Mouse (Mus musculus): Measurements from ENCODE around the gene Spp2.

Gene Spp2

DNA sequence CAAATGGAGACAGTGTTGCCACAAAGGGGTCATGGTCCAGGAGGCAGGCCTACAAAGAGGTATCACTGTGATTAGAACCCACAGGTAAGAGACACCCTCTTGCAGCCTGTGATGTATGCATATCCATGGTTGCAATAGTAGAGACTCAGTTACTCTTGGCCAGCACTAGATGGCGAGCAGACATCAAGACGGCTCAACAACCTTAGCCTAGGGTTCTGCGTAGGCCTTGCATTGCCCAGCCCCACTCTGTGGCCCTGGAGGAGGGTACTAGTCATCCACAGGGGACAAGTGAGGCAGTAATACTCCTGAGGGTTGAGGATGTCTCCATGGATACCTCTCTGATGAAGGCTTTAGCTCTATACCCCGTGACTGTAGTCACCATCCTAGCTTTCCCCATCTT, 59.0 kb downstream of the Spp2 start:
- no peak for DNase-seq (ENCODE audit: extremely low read depth, insufficient read length, low spot score)

DNA sequence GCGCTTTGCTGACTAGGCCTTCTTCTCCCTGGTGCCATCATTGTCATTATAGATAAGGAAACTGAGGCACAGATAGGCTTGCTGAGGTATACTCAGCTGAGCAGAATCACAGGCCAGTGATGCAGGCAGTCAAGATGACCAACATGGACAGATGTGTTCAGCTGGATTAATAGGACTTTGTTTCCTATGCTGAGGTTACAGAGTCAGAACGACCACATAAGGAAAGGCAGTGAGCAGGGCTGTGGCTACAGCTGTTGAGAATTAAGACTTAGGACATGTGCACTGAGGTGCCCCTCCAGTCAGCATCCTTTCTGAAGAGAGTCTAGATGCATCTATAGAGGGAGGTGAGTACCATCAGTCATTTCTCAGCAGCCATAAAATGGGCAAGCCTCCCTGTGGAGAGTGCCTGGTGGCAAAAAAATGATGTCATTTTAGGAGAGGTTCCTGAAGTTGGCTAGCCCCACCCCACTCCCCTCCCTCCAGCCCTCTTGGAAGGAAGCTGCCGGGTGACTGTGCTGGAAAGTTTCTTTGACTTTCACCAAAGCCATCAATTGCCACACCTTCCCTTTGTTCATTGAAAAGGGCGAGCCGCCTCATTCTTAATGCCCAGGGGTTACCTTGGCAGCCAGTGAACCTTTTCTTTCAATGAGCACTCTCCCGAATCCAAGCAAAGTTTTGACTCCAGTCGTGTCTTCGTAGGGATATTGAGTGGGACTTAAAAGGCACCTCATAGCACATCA, 59.7 kb downstream of the Spp2 start:
- no peak for DNase-seq (ENCODE audit: extremely low read depth, insufficient read length, low spot score)

DNA sequence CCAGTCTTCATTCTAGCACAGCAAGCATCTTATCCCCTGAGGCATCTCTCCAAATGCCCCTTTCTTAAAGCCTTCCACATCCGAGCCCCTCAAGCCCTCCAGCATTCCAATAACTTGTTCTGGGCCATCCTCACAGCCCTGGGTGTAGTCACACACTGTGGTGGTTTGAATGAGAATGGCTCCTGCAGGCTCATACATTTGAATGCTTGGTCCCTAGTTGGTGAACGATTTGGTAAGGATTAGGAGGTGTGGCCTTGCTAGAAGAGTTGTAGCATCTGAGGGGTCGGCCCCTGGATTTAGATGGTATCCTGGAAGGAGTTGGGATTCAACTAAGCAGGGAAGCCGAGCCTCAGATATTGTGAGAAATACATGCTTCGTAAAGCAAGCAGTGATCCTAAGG, 61.1 kb downstream of the Spp2 start:
- DNase-seq (ENCODE audit: extremely low read depth, insufficient read length, low spot score) = no peak

DNA sequence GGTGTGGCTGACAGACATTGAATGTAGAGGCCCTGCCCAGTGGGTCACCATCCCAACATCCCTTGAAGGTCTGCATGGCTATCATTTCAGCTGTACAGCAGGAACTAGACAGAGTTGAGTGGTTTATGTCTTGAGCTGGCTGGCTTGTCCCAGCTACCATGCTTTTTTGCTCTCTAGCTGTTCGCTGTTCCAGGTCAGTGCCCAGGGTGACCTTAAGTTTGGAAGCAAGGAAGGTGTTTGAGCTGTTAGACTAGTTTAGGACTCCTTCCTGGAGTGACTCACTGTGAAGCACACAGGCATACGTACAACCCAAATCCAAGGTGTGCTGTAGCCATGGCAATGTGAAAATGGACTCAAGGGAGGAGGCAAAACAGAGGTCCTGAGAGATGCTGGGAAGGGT, 61.6 kb downstream of the Spp2 start:
- no peak for DNase-seq (ENCODE audit: extremely low read depth, insufficient read length, low spot score)

DNA sequence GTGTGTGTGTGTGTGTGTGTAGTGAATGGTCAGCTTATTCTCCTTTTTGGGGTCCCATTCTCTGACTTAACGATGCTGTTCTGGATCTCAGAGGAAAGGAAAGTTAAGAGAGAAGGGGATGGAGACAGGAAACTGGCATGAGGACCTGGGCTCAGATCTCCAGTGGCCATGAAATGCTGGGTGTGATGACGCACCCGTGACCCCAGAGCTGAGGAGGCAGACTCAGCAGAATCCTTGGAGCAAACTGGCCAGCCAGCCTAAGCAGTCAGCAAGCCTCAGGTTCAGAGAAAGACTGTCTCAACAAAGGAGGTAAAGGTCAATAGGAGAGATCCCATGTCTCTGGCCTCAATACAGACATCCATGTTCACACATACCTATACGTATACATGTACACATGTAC, 63.0 kb downstream of the Spp2 start:
- DNase-seq (ENCODE audit: extremely low read depth, insufficient read length, low spot score) = no peak

DNA sequence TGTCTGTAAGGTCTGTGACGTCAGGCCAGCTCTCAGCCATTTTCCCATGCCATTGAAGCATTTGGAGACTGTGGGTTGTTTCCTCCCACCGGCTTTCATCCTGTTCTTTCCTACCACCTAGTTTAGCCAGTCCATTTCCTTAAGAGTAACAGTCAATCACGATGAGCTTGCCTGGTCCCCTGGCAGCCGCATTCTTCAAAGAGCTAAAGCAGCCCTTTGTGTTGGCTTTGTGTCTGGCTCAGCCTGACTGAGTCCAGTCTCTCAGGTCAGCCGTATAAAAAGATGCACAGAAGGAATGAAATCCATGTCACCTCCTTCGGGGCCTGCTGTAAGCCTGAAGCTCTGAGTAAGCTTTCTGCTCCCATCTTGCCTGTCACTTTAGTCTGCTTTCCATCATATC, 65.5 kb downstream of the Spp2 start:
- DNase-seq (ENCODE audit: extremely low read depth, insufficient read length, low spot score) = no peak

DNA sequence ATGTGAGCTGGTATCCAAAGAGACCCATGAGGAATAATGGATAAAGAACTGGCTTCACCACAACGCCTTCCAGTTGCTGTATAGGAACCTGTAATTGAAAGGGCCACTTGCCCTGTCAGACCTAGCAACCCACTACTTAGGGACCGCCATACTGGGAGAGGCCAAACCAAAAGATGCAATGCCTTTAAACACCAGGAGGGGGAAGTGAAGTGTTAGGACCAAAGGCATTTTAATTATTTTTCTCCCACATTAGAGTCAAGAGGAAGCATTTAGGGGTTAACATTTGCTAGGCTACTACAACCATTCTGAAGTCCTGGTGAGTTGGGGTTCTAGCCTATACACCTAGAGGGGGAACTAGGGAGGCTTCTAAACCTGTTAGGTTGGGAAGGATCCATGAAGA, 67.1 kb downstream of the Spp2 start:
- DNase-seq (ENCODE audit: extremely low read depth, insufficient read length, low spot score) = peak; percentile 55

DNA sequence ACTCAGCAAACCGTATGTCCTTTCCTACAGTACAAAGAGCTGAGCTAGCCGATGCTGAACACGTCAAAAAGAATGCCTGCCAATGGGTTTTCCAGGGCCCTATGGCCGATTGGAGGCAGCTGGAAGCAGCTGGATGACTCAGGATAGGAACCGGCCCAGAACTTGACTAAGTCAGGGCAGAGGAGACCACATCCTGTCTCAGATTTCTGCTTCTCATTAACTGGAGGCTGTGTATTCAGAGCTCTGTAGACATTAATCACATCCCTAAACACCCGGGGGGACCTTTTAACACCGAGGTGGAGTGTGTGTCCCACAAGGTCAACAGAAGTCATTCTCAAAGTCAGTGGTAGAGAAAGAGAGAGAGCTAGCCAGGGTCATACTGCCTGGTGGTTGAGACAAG, 67.8 kb downstream of the Spp2 start:
- DNase-seq (ENCODE audit: extremely low read depth, insufficient read length, low spot score) = peak; percentile 88

DNA sequence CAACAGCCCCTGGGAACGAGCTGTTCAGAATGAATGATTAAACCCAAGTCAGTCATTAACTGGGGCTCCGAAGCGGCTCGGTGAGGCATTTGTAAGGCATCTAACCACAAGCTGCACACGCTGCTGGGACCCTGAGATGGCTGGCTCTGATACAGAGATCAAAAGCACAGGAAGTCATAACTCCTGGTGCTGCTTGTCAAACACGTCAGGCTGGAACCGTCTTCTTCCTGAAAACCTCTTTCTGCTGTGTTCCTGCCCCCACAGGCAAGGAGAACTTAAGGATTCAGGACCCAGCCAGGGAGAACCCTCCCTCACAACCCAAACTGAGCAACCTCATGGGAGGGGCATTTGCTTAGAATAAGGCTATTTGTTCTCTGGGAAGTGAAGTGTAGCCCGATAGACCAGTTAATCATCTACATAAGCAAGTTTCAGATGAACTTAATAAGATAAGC, 68.8 kb downstream of the Spp2 start:
- DNase-seq (ENCODE audit: extremely low read depth, insufficient read length, low spot score) = no peak

Measured in 3134 (cell line).